Mouse (Mus musculus) liver, postnatal 0 days (tissue): ENCODE results near the gene Tmem59l.

ENCODE experiments used
- CTCF ChIP-seq: sonication (generic); IDR thresholded peaks from 2 replicates; pipeline ENCODE4 v1.5.1; 2016; ENCODE audit warnings: antibody characterized with exemption, low read depth
- EP300 ChIP-seq: IDR thresholded peaks from 2 replicates; pipeline ENCODE4 v1.6.1; 2016; ENCODE audit warnings: antibody characterized with exemption, low read depth, mild to moderate bottlenecking

DNA sequence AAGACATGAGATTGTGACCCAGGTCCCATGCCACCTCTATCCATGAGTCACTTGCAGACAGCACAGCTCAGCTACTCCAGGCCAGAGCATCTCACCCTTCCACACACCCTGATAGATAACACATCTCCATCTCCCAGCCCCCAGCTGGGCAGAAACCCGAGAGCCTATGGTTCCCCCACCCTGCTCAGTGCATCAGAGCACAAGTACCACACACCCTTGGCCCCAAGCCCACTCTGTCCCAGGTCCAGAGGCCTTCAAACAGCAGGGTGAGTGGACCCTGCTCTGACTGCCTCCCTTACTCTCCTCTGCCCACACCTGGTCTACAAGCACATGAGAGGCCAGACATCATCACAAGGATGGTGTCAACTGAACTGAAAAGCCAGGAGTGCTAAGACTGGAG is 19.3 kb downstream of the Tmem59l start:
- no peak for TF ChIP-seq CTCF
- TF ChIP-seq EP300: no peak
